Mouse (Mus musculus) limb, embryonic 15.5 days (tissue): Measurements from ENCODE around the gene Gfra1. TPM values are rescaled to one million over a fixed set of nuclear protein-coding genes. Genes with fewer than 3 reads are reported as not detected.

Experiments
- ATAC-seq: fragments of 200-750 bp; cut with Nextera tagmentation; 2 replicates; pipeline ENCODE4 v1.8.0; 2017; ENCODE audit warnings: low read depth, moderate TSS enrichment; ENCODE audit not compliant: insufficient number of reproducible peaks, low FRiP score, low TSS enrichment
- H3K27ac ChIP-seq: fragments of 300-500 bp; sonication (generic); 2 replicates; pipeline ENCODE4 v1.5.1; 2015; ENCODE audit warnings: moderate library complexity, mild to moderate bottlenecking, inconsistent platforms
- H3K27me3 ChIP-seq: fragments of 300-500 bp; sonication (generic); 2 replicates; pipeline ENCODE4 v1.6.1; 2015; ENCODE audit warnings: inconsistent platforms
- H3K36me3 ChIP-seq: fragments of 300-500 bp; sonication (generic); 2 replicates; pipeline ENCODE4 v1.6.1; 2015; ENCODE audit warnings: inconsistent platforms
- H3K4me1 ChIP-seq: fragments of 300-500 bp; sonication (generic); 2 replicates; pipeline ENCODE4 v1.6.1; 2015; ENCODE audit warnings: inconsistent platforms
- H3K4me2 ChIP-seq: fragments of 300-500 bp; sonication (generic); 2 replicates; pipeline ENCODE4 v1.6.1; 2015; ENCODE audit warnings: mild to moderate bottlenecking, inconsistent platforms
- H3K4me3 ChIP-seq: fragments of 300-500 bp; sonication (generic); 2 replicates; pipeline ENCODE4 v1.5.1; 2015; ENCODE audit warnings: mild to moderate bottlenecking, inconsistent platforms
- H3K9ac ChIP-seq: fragments of 300-500 bp; sonication (generic); 2 replicates; pipeline ENCODE4 v1.6.1; 2015; ENCODE audit warnings: inconsistent platforms
- H3K9me3 ChIP-seq: fragments of 300-500 bp; sonication (generic); 2 replicates; pipeline ENCODE4 v1.6.1; 2016; ENCODE audit warnings: inconsistent platforms
- WGBS: fragments of 180-500 bp; shearing (Covaris S2); methylation state at CpG from one replicate; pipeline ENCODE4 v1.1.7; 2015; 5-methylcytosine and 5-hydroxymethylcytosine counted together
- polyA plus RNA-seq: library from polyadenylated mRNA; unstranded; fragments of >200 nt; fragmentation: Nextera tagmentation; extraction: Ambion mirVana; gene quantifications from 2 replicates; pipeline ENCODE4 v1.2.1, GENCODE M21; 2015

Gfra1 gene
- polyA plus RNA-seq, 1 experiment from 2014 or later, result 18.3 TPM

- Histone ChIP-seq H3K36me3 (no peaks in the 10 kb centered on the region), H3K9me3 (peaks cover 4% of the 10 kb centered on the region; the same call in 1 of the 2 replicates), H3K4me2 (no peak overlapping the region), H3K4me3 (no peak overlapping the region), H3K4me1 (no peaks in the 10 kb centered on the region), H3K27ac (no peak overlapping the region), H3K9ac (no peak overlapping the region), H3K27me3 (no peaks in the 10 kb centered on the region)
- ATAC-seq, result no peak
- WGBS, result 67% methylated on average over 2 of the region's 2 CpGs
These were observed 143.2 kb downstream of the Gfra1 start for GRCm38 (mm10) chr19:58312492-58312891.

GRCm38 (mm10) chr19:58310334-58311315, 145.1 kb downstream of the Gfra1 start:
- 61% methylated on average over 12 of the region's 12 CpGs for WGBS
- no peak overlapping the region for H3K27ac ChIP-seq
- ATAC-seq, result no peak

GRCm38 (mm10) chr19:58309620-58310275, 146.0 kb downstream of the Gfra1 start:
- no peak for ATAC-seq
- 77% methylated on average over 14 of the region's 14 CpGs for WGBS

More at GRCm38 (mm10) chr19:58310334-58311315, 145.1 kb downstream of the Gfra1 start:
- Histone ChIP-seq H3K9ac (no peak overlapping the region), H3K4me1 (no peaks in the 10 kb centered on the region), H3K9me3 (peaks cover 4% of the 10 kb centered on the region; the same call in 1 of the 2 replicates), H3K4me3 (no peak overlapping the region), H3K4me2 (no peak overlapping the region), H3K27me3 (no peaks in the 10 kb centered on the region), H3K36me3 (no peaks in the 10 kb centered on the region)

GRCm38 (mm10) chr19:58301105-58301504, 154.6 kb downstream of the Gfra1 start:
- ATAC-seq, result no peak

More at GRCm38 (mm10) chr19:58309620-58310275, 146.0 kb downstream of the Gfra1 start:
- Histone ChIP-seq H3K4me2 (no peak overlapping the region), H3K36me3 (no peaks in the 10 kb centered on the region), H3K9ac (no peak overlapping the region), H3K4me3 (no peak overlapping the region), H3K4me1 (no peaks in the 10 kb centered on the region), H3K9me3 (0 out of 2 replicates have a peak, but pooled peaks cover 4% of the 10 kb centered on the region), H3K27me3 (no peaks in the 10 kb centered on the region), H3K27ac (no peak overlapping the region)

DNA sequence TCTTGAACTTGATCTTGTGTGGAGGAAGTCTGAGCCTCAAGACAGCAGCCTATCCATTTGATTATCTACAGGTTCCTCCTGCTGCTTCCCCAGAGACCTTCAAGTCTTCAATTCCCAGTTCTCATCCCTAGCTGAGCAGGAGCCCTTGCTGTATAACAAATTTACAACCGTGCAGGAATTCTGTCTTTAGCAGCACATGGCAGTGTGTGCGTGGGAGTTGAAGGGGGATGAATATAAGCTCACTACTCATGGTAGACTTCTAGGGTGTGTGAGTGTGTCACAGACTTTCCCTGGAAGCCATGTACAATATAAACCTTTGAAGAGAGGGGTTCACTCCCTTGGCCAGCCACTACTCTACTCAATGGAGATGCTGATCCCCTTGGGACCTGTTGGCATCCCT, 157.8 kb downstream of the Gfra1 start:
- H3K4me1 ChIP-seq, result peaks cover 11% of the 10 kb centered on the region; the same call in 1 of the 2 replicates
- H3K9me3 ChIP-seq, result no peaks in the 10 kb centered on the region
- 61% methylated on average over 2 of the region's 2 CpGs for WGBS
- H3K36me3 ChIP-seq, result no peaks in the 10 kb centered on the region
- no peak overlapping the region for H3K9ac ChIP-seq
- no peak for ATAC-seq
- H3K27me3 ChIP-seq, result no peaks in the 10 kb centered on the region
- H3K27ac ChIP-seq, result no peak overlapping the region
- H3K4me2 ChIP-seq, result no peak overlapping the region
- no peak overlapping the region for H3K4me3 ChIP-seq

More at GRCm38 (mm10) chr19:58301105-58301504, 154.6 kb downstream of the Gfra1 start:
- Histone ChIP-seq H3K9ac (no peak overlapping the region), H3K4me1 (peaks cover 8% of the 10 kb centered on the region; the same call in 1 of the 2 replicates), H3K4me2 (no peak overlapping the region), H3K27me3 (no peaks in the 10 kb centered on the region), H3K36me3 (no peaks in the 10 kb centered on the region), H3K9me3 (no peaks in the 10 kb centered on the region), H3K27ac (no peak overlapping the region), H3K4me3 (no peak overlapping the region)
- 58% methylated on average over 7 of the region's 7 CpGs for WGBS

DNA sequence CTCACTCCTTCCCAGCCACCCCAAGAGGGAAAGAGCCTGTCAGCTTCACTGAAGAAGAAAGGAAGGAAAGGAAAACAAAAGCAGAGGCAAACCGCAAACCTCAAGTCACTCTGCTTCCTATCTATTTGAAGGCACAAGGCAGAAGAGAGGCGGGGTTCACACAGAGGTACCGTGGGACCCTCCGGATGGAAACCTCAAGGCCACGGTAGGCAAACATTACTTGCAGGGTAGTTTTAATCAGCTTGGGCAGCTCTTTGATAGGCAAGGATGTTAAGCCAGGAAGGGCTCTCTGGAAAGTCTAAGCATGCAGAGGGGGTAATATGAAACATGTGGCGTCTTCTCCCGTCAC, 158.9 kb downstream of the Gfra1 start:
- ATAC-seq, result no peak
- peaks cover 11% of the 10 kb centered on the region; the same call in 1 of the 2 replicates for H3K4me1 ChIP-seq
- no peak overlapping the region for H3K27ac ChIP-seq
- no peaks in the 10 kb centered on the region for H3K9me3 ChIP-seq
- H3K27me3 ChIP-seq, result no peaks in the 10 kb centered on the region
- no peaks in the 10 kb centered on the region for H3K36me3 ChIP-seq
- no peak overlapping the region for H3K9ac ChIP-seq
- H3K4me2 ChIP-seq, result no peak overlapping the region
- WGBS, result 38% methylated on average over 7 of the region's 7 CpGs
- H3K4me3 ChIP-seq, result no peak overlapping the region

DNA sequence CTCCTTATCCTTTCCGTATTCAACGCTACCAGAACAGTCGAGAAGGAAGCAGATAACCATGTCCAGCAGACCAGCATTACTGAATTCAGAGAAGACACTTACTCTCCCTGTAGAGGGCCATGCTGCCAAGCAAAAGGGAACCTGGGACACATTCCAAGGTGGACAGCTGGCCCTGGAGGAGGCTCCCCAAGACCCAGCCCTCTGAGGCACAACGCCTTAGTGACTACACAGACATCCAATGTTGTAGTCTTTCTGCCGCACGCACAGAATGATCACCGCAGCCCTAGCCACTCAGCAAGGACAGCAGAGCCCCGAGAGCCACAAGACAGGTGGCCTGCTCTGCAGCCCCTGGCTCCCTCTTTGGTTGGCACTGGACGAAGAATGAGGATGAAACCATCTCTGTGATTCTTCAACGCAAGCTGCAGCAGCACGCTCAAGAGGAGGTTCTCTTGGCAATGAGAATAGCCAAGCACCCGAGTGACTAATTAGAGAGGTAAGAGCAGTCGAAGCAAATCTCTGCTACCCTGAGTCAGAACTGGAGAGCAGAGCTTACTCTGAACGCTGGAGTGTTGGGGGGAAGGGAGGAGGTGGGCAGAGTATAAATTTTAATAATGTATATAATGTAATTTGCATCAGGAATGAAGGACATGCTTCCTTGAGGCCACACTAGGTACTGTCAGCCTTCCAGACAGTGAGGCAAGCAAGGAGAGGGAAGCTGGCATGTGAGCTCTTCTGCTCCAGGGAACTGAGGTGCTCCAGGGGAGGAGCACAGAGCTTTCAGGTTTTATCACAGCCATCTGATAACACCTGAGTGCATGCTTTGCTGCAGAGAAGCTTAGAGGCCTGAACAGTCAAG, 159.5 kb downstream of the Gfra1 start:
- Histone ChIP-seq H3K9me3 (no peaks in the 10 kb centered on the region), H3K27ac (no peak overlapping the region), H3K4me3 (no peak overlapping the region), H3K4me2 (no peak overlapping the region), H3K4me1 (peaks cover 8% of the 10 kb centered on the region; the same call in 1 of the 2 replicates), H3K9ac (no peak overlapping the region), H3K27me3 (no peaks in the 10 kb centered on the region), H3K36me3 (no peaks in the 10 kb centered on the region)
- no peak for ATAC-seq
- WGBS, result 76% methylated on average over 14 of the region's 14 CpGs

DNA sequence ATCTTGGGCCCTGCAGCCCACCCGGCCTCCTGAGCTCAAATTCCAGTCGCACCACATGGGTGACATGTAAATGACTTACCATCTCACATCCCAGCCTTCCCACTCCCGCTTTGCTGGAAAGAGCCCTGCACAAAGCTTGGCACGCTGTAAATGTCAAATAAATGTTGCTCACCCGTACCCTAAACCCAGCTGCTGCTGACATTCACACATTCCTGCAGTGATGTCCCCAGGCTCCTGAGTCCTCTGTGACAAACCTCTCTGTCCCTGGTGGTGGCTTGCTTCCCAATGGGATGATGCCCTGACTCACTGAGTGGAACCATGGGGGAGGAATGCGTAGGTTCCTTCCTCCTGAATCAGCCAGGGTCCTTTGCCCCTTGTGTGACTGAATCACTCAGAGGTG, 167.6 kb downstream of the Gfra1 start:
- H3K27me3 ChIP-seq, result no peaks in the 10 kb centered on the region

DNA sequence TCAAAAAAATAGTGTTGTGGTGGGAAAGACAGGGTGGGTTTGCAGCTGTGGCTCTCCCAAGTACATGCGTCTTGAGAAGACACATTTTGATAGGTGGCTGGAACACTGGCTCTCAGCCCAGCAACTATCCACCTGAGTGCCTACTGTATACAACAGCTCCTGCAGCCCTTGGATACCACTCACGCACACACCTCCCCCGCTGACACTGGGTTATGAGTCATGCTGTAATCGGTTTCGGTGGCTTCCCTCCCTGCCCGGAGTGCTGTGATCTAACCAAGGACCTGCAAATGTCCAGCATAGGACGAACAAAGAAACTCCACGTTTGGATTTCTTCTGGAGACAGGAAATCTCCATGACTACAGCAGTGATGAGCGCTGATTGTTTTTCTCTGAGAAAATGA, 180.4 kb downstream of the Gfra1 start:
- Histone ChIP-seq H3K4me2 (no peak overlapping the region), H3K36me3 (no peaks in the 10 kb centered on the region), H3K4me3 (no peak overlapping the region), H3K9me3 (no peaks in the 10 kb centered on the region), H3K27me3 (no peaks in the 10 kb centered on the region), H3K9ac (no peak overlapping the region), H3K27ac (no peak overlapping the region), H3K4me1 (0 out of 2 replicates have a peak, but pooled peaks cover 3% of the 10 kb centered on the region)
- no peak for ATAC-seq
- 78% methylated on average over 9 of the region's 9 CpGs for WGBS

More for the DNA sequence above, 167.6 kb downstream of the Gfra1 start:
- 49% methylated on average over 6 of the region's 6 CpGs for WGBS
- no peaks in the 10 kb centered on the region for H3K4me1 ChIP-seq
- H3K27ac ChIP-seq, result no peak overlapping the region
- no peak overlapping the region for H3K4me3 ChIP-seq
- H3K36me3 ChIP-seq, result no peaks in the 10 kb centered on the region
- no peaks in the 10 kb centered on the region for H3K9me3 ChIP-seq
- H3K9ac ChIP-seq, result no peak overlapping the region
- no peak for ATAC-seq
- no peak overlapping the region for H3K4me2 ChIP-seq

DNA sequence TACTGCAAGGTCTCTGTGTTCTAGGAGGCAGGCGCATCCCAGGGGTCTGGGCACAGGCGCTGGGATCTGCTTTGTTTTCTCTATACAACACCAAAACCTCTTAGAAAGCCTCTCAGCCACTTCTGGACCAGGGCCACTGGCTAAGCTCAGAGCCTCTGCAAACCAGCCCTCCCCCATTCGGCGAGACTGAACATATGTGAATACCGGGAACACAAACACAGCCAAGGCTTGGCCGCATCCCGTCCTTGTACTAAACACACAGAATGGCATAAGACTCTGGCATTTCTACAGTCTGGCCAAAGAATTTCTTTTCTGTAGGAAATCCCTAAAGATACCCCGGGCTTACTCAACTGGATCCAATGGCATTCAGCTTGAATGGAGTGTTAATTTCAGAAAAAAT, 183.9 kb downstream of the Gfra1 start:
- H3K4me1 ChIP-seq, result 0 out of 2 replicates have a peak, but pooled peaks cover 7% of the 10 kb centered on the region
- H3K4me3 ChIP-seq, result no peak overlapping the region
- no peak overlapping the region for H3K4me2 ChIP-seq
- no peaks in the 10 kb centered on the region for H3K36me3 ChIP-seq
- H3K27me3 ChIP-seq, result no peaks in the 10 kb centered on the region
- no peak overlapping the region for H3K27ac ChIP-seq
- WGBS, result 88% methylated on average over 8 of the region's 8 CpGs
- no peaks in the 10 kb centered on the region for H3K9me3 ChIP-seq
- no peak overlapping the region for H3K9ac ChIP-seq
- ATAC-seq, result no peak

GRCm38 (mm10) chr19:58270778-58271177, 184.9 kb downstream of the Gfra1 start:
- Histone ChIP-seq H3K27me3 (no peaks in the 10 kb centered on the region), H3K4me2 (no peak overlapping the region), H3K27ac (no peak overlapping the region), H3K9ac (no peak overlapping the region), H3K36me3 (no peaks in the 10 kb centered on the region), H3K4me1 (0 out of 2 replicates have a peak, but pooled peaks cover 13% of the 10 kb centered on the region), H3K4me3 (no peak overlapping the region), H3K9me3 (no peaks in the 10 kb centered on the region)
- ATAC-seq, result no peak
- WGBS, result 84% methylated on average over 5 of the region's 5 CpGs
